Mouse (Mus musculus): ENCODE results near the gene Prrt1. TPM values are rescaled to one million over a fixed set of nuclear protein-coding genes. Genes with fewer than 3 reads are reported as not detected.

Gene Prrt1
- 10 to 100 TPM in 1 of 2 experiments, 1 to 10 TPM in 1; 5.0 to 14.3 TPM for total RNA-seq (2021)
- long read RNA-seq, experiment 1, partial matches to known transcripts, result 2 of 4 reads
- long read RNA-seq, experiment 1, other reads (novel, unspliced or antisense), result 1 of 4 reads
- long read RNA-seq, experiment 2, partial matches to known transcripts, result 0 of 3 reads
- long read RNA-seq, experiment 2, other reads (novel, unspliced or antisense), result 1 of 3 reads

DNA sequence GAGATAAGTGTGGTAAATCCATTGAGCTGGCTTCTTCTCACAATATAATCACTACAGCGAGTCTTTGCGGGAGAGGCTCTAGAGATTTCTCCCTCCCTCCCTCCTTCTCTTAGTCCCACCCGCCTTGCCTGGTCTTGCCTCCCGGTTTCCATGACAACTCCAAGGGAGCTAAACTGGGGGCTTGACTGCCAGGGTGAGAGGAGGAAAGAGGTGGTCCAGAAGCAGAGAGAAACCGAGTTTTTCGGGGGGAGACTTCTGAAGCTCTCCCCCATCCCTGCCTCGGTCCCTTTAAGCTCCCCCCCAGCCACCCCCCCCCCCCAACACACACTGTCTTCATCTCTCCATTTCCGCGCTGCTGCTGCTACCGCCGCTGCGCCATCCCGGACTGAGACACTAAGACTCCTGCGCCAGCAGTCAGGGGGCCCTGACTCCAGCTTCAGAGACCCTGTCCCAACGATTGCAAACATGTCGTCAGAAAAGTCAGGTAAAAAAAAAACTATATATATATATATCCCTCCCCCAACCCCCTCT lies at the start of gene Prrt1:
Prrt1 (plus strand) TSS at position 313 of the 531 bp plus-strand sequence.
- no peak for DNase-seq

GRCm38 (mm10) chr17:34582528-34582927 lies 46.8 kb upstream of the Prrt1 start:
- no peak for DNase-seq

GRCm38 (mm10) chr17:34583397-34583796 lies 45.9 kb upstream of the Prrt1 start:
- DNase-seq, result peak in 1 of 2 experiments; percentile 65

DNA sequence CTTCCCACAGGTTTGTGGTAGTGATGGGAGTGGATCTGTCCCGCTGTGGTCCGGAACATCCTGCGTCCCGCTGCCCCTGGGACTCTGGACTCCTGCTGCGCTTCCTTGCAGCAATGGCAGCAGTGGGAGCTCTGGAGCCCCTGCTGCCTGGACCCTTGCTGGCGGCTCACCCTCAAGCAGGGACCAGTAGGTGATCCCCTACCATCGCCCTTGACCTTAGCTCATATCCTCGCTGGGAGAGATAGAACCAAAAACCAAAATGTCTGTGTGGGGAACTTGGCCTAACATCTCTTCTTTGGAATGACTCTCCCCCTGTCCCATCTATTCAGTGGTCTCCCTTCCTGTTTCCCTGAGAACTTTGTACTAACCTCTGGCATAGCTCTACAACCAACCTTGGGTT lies 45.5 kb upstream of the Prrt1 start:
- DNase-seq, result no peak

DNA sequence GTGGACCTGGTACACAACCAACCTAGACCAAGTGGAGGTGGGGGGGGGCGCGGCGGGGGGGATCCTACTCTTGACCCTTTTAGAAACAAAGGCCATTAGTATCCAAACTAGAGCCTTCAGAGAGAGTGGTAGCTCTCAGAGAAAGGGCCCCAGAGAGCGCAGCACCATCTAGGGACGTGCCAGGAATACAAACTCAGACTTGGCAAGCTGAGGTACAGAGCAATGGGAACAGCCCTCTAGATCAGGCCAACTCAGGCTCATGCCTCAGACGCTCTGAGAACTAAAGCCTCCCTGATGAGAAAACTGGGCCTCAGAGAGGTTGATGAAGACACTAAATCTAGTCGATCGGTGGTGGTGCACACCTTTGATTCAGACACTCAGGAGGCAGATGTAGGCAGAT lies 44.2 kb upstream of the Prrt1 start:
- no peak for DNase-seq

GRCm38 (mm10) chr17:34585877-34586771 lies 43.2 kb upstream of the Prrt1 start:
- DNase-seq, result no peak

- peak; percentile 89 to 95 for DNase-seq
Measured at GRCm38 (mm10) chr17:34586796-34587422, 42.4 kb upstream of the Prrt1 start.

DNA sequence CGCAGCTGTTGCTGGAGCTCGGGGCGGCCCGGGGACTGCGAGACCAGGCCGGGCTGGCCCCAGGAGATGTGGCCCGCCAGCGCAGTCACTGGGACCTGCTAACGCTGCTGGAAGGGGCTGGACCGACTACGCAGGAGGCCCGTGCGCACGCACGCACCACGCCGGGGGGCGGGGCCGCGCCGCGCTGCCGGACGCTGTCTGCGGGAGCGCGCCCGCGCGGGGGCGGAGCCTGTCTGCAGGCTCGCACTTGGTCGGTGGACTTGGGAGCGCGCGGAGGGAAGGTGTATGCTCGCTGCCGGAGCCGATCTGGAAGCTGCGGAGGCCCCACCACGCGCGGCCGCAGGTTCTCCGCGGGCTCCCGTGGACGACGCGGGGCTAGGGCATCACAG lies 41.9 kb upstream of the Prrt1 start:
- DNase-seq, result peak; percentile 97 to 99

DNA sequence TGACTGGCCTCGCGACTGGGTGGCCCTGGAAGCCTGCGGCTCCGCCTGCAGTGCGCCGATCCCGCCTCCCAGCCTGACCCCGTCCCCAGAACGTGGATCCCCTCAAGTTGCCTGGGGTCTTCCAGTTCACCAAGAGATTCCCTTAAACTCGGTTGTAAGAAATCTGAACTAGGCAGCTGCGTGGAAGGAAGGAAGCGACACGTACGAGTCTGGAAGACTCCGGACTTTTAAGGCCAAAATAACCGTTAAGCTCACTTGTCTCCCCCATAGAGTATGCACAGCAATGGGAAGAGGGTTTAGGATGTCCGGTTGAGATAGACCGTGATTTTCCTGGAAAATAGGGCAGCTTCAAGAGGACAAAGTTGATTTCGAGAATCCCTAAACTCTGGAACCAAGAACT lies 41.5 kb upstream of the Prrt1 start:
- DNase-seq, result no peak

GRCm38 (mm10) chr17:34588767-34589166 lies 40.6 kb upstream of the Prrt1 start:
- DNase-seq, result no peak

DNA sequence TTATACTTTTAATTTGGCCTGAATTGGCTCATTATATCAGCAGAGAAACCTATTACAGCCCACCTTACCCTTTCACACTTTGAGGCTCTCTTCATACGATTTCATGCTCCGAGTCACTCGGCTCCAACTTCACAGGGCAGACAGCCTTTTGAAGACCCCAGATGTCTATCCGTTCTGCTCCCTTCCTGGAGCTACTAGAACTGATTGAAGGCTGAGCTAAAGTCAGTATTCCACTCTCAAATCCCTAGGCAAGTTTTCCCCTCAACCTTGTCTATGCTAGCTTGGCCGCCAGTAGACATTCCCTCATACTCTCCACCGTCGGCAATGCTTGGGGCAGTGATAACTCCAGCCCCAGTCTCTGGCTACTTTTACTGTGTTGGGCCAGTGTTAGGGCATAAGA lies 40.1 kb upstream of the Prrt1 start:
- DNase-seq, result no peak

- DNase-seq, result peak; percentile 27 to 66
Measured at GRCm38 (mm10) chr17:34589681-34590101, 39.6 kb upstream of the Prrt1 start, which contains the start of gene Gpsm3. Gene Gpsm3, plus strand, starts transcription at chr17:34589806.

- no peak for DNase-seq
Measured at GRCm38 (mm10) chr17:34590154-34590987, 39.0 kb upstream of the Prrt1 start.

GRCm38 (mm10) chr17:34591029-34591993 lies 38.0 kb upstream of the Prrt1 start, which contains the start of gene Pbx2:
Gene Pbx2, plus strand, starts transcription at chr17:34591266.
- DNase-seq, result no peak

DNA sequence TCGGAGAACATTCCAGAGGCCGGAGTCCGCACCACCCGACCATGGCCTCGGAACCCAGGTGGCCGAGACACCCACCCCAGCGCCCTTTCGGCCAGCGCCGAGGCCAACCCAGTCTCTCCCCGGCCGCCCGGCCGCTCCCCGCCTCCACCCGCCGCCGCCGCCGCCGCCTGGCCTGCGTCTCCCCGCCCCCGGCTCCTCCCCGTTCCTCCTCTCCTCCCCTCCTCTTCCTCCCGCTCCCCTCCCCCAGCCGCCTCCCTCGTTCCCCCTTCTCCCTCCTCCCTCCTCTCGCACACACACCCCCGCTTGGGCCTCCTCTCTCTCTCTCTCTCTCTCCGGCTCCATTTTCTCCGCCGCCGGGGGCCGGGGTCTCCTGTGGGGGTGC lies 37.3 kb upstream of the Prrt1 start:
- peak; percentile 93 to 99 for DNase-seq

GRCm38 (mm10) chr17:34592581-34593549 lies 36.5 kb upstream of the Prrt1 start:
- peak; percentile 46 to 50 for DNase-seq

GRCm38 (mm10) chr17:34593752-34594525 lies 35.4 kb upstream of the Prrt1 start:
- DNase-seq, result no peak

GRCm38 (mm10) chr17:34596098-34596497 lies 33.2 kb upstream of the Prrt1 start:
- DNase-seq, result no peak

All from adrenal gland, postnatal 36 days (tissue).